Mouse (Mus musculus): ENCODE measurements around the gene Armc3. TPM values are rescaled to one million over a fixed set of nuclear protein-coding genes. Genes with fewer than 3 reads are reported as not detected.

Gene Armc3
- polyA plus RNA-seq, 1 experiment, result 0.08 TPM

GRCm38 (mm10) chr2:19199366-19199853 lies 308 bp downstream of the Armc3 start:
- no peak overlapping the region for H3K27ac ChIP-seq (ENCODE audit: insufficient read depth, low read depth, low read length)
- no peaks in the 10 kb centered on the region for H3K27me3 ChIP-seq (replicated peaks; ENCODE audit: control insufficient read depth, insufficient read depth, low read length)
- no peaks in the 10 kb centered on the region for H3K4me1 ChIP-seq (ENCODE audit: control insufficient read depth, insufficient read depth, low read length)
- no peak for TF ChIP-seq CTCF (conservative IDR thresholded peaks at IDR 0.05; ENCODE audit: insufficient read depth, insufficient read length, low read depth, low read length)
- peak overlapping the region; percentile 26; the same call in 1 of the 2 replicates for H3K4me3 ChIP-seq (ENCODE audit: insufficient read depth, low read depth, low read length)
- 33% methylated on average over 13 of the region's 13 CpGs for WGBS
- no peaks in the 10 kb centered on the region for H3K36me3 ChIP-seq (ENCODE audit: control insufficient read depth, insufficient read depth, low read length)
- DNase-seq, result no peak

- no peak for DNase-seq
- Histone ChIP-seq H3K36me3 (ENCODE audit: control insufficient read depth, insufficient read depth, low read length) (no peaks in the 10 kb centered on the region), H3K27me3 (replicated peaks; ENCODE audit: control insufficient read depth, insufficient read depth, low read length) (no peaks in the 10 kb centered on the region), H3K4me3 (ENCODE audit: insufficient read depth, low read depth, low read length) (no peak overlapping the region), H3K4me1 (ENCODE audit: control insufficient read depth, insufficient read depth, low read length) (no peaks in the 10 kb centered on the region), H3K27ac (ENCODE audit: insufficient read depth, low read depth, low read length) (no peak overlapping the region)
- 71% methylated on average over 1 of the region's 1 CpGs for WGBS
- TF ChIP-seq CTCF (conservative IDR thresholded peaks at IDR 0.05; ENCODE audit: insufficient read depth, insufficient read length, low read depth, low read length) (no peak), POLR2A (IDR thresholded peaks at IDR 0.05; ENCODE audit: low read depth, low read length) (no peak)
Measured at GRCm38 (mm10) chr2:19200112-19200511, 1.0 kb downstream of the Armc3 start.

DNA sequence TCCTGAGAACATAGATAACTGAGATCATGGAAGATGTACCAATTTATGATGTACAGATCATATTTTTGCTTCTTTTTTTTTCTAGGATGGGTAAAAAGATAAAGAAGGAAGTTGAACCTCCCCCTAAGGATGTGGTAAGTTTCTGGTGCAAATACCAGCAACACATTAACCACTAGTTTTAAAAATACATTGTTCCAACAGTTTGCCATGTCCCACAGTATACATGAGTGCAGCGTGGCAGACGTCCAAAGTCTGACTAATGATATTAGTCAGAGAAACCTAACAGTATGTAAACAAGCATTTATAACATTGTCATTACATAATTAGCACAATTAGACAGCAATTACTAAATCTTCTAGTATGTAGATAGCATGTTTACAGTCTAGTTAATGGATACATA lies 2.6 kb downstream of the Armc3 start:
- TF ChIP-seq POLR2A (IDR thresholded peaks at IDR 0.05; ENCODE audit: low read depth, low read length) (no peak), CTCF (conservative IDR thresholded peaks at IDR 0.05; ENCODE audit: insufficient read depth, insufficient read length, low read depth, low read length) (no peak)
- WGBS, result 65% methylated on average over 2 of the region's 2 CpGs
- DNase-seq, result peak; percentile 14

DNA sequence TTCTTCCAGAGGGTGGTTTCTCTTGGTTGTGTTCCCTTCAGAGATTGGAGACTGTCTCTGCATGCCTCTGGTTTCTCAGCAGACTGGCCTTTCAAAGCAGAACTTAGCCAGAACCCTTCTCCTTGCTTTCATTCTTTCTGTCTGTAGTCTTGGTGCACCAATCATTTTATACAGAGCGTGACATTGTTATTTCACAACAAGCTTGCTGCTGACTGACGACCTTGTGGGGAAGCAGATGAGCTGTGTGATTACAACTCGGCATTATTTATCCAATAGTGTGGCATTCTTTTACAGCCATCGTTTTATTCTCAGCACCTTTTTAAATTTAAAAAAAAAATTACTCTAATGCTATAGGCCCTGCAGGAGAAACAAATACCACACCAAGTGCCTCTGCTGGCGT lies 35.2 kb downstream of the Armc3 start:
- H3K27me3 ChIP-seq (replicated peaks; ENCODE audit: control insufficient read depth, insufficient read depth, low read length), result no peaks in the 10 kb centered on the region
- no peaks in the 10 kb centered on the region for H3K36me3 ChIP-seq (ENCODE audit: control insufficient read depth, insufficient read depth, low read length)
- 85% methylated on average over 5 of the region's 5 CpGs for WGBS
- no peak for DNase-seq
- H3K4me1 ChIP-seq (ENCODE audit: control insufficient read depth, insufficient read depth, low read length), result no peaks in the 10 kb centered on the region
- H3K4me3 ChIP-seq (ENCODE audit: insufficient read depth, low read depth, low read length), result no peak overlapping the region
- no peak overlapping the region for H3K27ac ChIP-seq (ENCODE audit: insufficient read depth, low read depth, low read length)
- TF ChIP-seq POLR2A (IDR thresholded peaks at IDR 0.05; ENCODE audit: low read depth, low read length) (no peak), CTCF (conservative IDR thresholded peaks at IDR 0.05; ENCODE audit: insufficient read depth, insufficient read length, low read depth, low read length) (no peak)

More for the DNA sequence above, 2.6 kb downstream of the Armc3 start:
- Histone ChIP-seq H3K4me1 (ENCODE audit: control insufficient read depth, insufficient read depth, low read length) (no peaks in the 10 kb centered on the region), H3K27ac (ENCODE audit: insufficient read depth, low read depth, low read length) (no peak overlapping the region), H3K4me3 (ENCODE audit: insufficient read depth, low read depth, low read length) (no peak overlapping the region), H3K36me3 (ENCODE audit: control insufficient read depth, insufficient read depth, low read length) (no peaks in the 10 kb centered on the region), H3K27me3 (replicated peaks; ENCODE audit: control insufficient read depth, insufficient read depth, low read length) (no peaks in the 10 kb centered on the region)

DNA sequence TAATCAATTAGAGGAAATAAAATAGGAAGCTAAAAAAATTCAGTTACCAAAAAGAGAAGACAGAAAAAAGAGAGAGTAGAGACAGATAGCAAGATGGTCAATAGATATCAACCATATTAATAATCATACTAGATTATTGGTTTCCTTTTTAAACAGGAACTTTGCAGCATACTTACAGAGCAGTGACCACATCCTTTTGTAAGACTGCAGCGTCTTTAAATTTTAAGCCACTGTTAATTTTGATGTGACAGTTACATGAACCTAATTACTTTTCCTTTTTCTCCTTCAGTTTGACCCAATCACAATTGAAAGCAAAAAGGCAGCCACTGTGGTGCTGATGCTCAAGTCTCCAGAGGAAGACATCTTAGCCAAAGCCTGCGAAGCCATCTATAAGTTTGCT lies 36.1 kb downstream of the Armc3 start:
- DNase-seq, result no peak
- H3K27me3 ChIP-seq (replicated peaks; ENCODE audit: control insufficient read depth, insufficient read depth, low read length), result no peaks in the 10 kb centered on the region
- H3K4me3 ChIP-seq (ENCODE audit: insufficient read depth, low read depth, low read length), result no peak overlapping the region
- H3K36me3 ChIP-seq (ENCODE audit: control insufficient read depth, insufficient read depth, low read length), result no peaks in the 10 kb centered on the region
- 84% methylated on average over 2 of the region's 2 CpGs for WGBS
- TF ChIP-seq POLR2A (IDR thresholded peaks at IDR 0.05; ENCODE audit: low read depth, low read length) (no peak), CTCF (conservative IDR thresholded peaks at IDR 0.05; ENCODE audit: insufficient read depth, insufficient read length, low read depth, low read length) (no peak)
- H3K4me1 ChIP-seq (ENCODE audit: control insufficient read depth, insufficient read depth, low read length), result no peaks in the 10 kb centered on the region
- no peak overlapping the region for H3K27ac ChIP-seq (ENCODE audit: insufficient read depth, low read depth, low read length)

DNA sequence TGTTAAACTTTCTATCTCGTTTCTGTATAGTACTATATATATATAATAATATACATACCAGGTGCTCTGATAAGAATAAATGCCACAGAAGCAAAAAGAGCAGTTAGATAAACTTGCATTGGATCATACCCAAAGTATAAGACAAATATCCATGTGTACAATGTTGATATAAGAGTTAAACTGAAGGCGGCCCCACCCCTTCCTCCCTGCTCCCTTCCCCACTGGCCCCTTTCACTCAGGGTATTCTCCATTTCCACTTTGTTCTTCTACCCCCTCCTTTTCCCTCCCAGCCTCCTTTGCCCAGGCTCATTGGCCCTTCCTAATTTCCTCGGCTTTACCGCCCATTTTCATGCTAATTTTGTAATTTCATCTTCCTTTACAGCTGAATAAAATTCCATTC lies 36.5 kb downstream of the Armc3 start:
- WGBS, result 84% methylated on average over 4 of the region's 4 CpGs

DNA sequence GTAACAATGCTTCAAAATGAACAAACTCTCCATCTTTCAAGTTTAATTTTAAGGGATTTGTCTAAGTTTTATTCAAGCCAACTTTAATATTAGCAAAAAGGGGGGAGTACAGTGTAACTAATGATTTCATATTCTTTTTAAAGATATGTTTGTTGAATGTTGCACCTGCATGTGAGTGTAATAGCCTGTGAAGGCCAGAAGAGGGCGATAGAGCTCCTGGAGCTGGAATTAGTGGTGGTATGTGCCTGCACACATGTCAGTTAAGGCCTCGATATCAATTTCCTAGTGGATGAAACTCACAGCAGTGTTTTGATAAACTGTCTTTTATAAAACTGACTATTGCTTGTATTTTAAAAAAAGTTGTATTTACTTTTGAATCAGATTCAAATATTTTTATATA lies 39.7 kb downstream of the Armc3 start:
- WGBS, result 71% methylated on average over 2 of the region's 2 CpGs

More for the DNA sequence above, 36.5 kb downstream of the Armc3 start:
- no peak for DNase-seq
- TF ChIP-seq POLR2A (IDR thresholded peaks at IDR 0.05; ENCODE audit: low read depth, low read length) (no peak), CTCF (conservative IDR thresholded peaks at IDR 0.05; ENCODE audit: insufficient read depth, insufficient read length, low read depth, low read length) (no peak)
- no peak overlapping the region for H3K27ac ChIP-seq (ENCODE audit: insufficient read depth, low read depth, low read length)
- H3K4me1 ChIP-seq (ENCODE audit: control insufficient read depth, insufficient read depth, low read length), result no peaks in the 10 kb centered on the region
- no peaks in the 10 kb centered on the region for H3K27me3 ChIP-seq (replicated peaks; ENCODE audit: control insufficient read depth, insufficient read depth, low read length)
- no peak overlapping the region for H3K4me3 ChIP-seq (ENCODE audit: insufficient read depth, low read depth, low read length)
- H3K36me3 ChIP-seq (ENCODE audit: control insufficient read depth, insufficient read depth, low read length), result no peaks in the 10 kb centered on the region

More for the DNA sequence above, 39.7 kb downstream of the Armc3 start:
- Histone ChIP-seq H3K36me3 (ENCODE audit: control insufficient read depth, insufficient read depth, low read length) (no peaks in the 10 kb centered on the region), H3K4me3 (ENCODE audit: insufficient read depth, low read depth, low read length) (no peak overlapping the region), H3K27ac (ENCODE audit: insufficient read depth, low read depth, low read length) (no peak overlapping the region), H3K27me3 (replicated peaks; ENCODE audit: control insufficient read depth, insufficient read depth, low read length) (no peaks in the 10 kb centered on the region), H3K4me1 (ENCODE audit: control insufficient read depth, insufficient read depth, low read length) (no peaks in the 10 kb centered on the region)
- no peak for DNase-seq
- TF ChIP-seq CTCF (conservative IDR thresholded peaks at IDR 0.05; ENCODE audit: insufficient read depth, insufficient read length, low read depth, low read length) (0 out of 2 replicates have a peak, but pooled peaks have one; percentile 23), POLR2A (IDR thresholded peaks at IDR 0.05; ENCODE audit: low read depth, low read length) (no peak)
